Comparison of ENCODE assay signal across 14 mouse cellular contexts in the genomic region with DNA sequence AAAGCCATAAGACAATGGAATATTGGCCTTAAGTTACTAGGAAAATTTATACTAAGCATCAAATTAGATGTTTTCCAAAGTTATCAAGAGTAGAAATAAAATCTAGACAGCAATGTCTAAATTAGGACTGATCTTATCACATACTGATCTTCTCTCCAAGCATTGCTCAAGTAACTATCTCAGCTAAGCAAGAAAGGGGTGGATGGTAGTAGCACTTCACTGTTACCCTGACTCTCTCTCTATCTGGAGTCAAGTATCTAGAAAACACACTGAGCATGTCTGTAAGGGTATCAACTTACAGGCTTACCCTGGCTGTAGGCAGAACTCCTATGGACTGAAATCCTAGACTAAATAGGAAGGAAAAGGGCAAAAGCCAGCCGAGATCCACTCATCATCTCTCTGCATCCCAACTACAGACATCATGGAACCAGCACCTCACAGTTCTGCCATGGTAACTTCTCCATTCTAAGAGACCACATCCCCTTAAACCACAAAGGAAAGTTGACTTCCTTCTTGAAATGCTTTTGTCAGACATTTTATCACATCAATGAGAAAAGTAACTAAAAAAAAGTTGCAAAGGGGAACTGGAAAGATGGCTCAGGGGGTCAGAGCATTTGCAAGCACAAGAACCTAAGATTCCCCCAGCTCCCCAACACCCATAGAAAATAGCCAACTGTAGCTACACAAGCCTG. TPM values are rescaled to one million over a fixed set of nuclear protein-coding genes. Genes with fewer than 3 reads are reported as not detected.
DNase-seq lines count a peak whose midpoint lies in the region; ATAC-seq lines count a peak whose summit lies in the region.
"Had no signal": no experiment of that assay in that cellular context is flagged by ENCODE, and none has a peak within 500 bp of the region (broad histone marks: within the 10 kb centered on the region; RNA-seq: fewer than 3 reads in every experiment).

No protein-coding gene starts in this region.

- peak; percentile 15 to 29 for DNase-seq in spleen, postnatal 36 days (ENCODE audit: low spot score in 2 of 2)
- no peak for DNase-seq in spleen, postnatal 14 days (ENCODE audit: low spot score in 2 of 2)
- DNase-seq in brain, adult 2 months (ENCODE audit: low read depth, low spot score), result peak; percentile 3
- DNase-seq in urinary bladder, adult 2 months (ENCODE audit: low spot score), result no peak
- no peak for DNase-seq in left cerebral cortex, adult 9 months (ENCODE audit: low spot score in 2 of 2)
- no peak for DNase-seq in cerebellum, adult 11 months
- DNase-seq: adrenal gland, postnatal 14 days; cerebellum, adult 18-20 months; cerebellum, postnatal 14 days; kidney, adult 11 months; left cerebral cortex, postnatal 4 days; thymus, adult 2 months had no signal

- ATAC-seq in megakaryocyte, adult 5-6 weeks (ENCODE audit: poor library complexity, severe bottlenecking), result peak; percentile 99
- ATAC-seq: midbrain, embryonic 13.5 days had no signal

RNA-seq across cellular contexts. Expression of a gene that starts 12.4 kb away (rescaled TPM):
- total RNA-seq in megakaryocyte, adult 5-6 weeks (2015), result 16.9 and 19.7 TPM in 2 replicates
- 15.4 and 18.8 TPM in 2 replicates for total RNA-seq in megakaryocyte, adult 5-6 weeks (2017)
- 11.6 and 11.7 TPM in 2 replicates for polyA plus RNA-seq in urinary bladder, adult 2 months (2012; rRNA removed)

Comparison
In these comparisons a context has a peak if more than half of its experiments do, and no peak if none do; other contexts are left out.
1. DNase-seq: peak in spleen, postnatal 36 days (2 of 2) and brain, adult 2 months (single experiment); none in spleen, postnatal 14 days (0 of 2), urinary bladder, adult 2 months (single experiment), left cerebral cortex, adult 9 months (0 of 2) and cerebellum, adult 11 months (single experiment).